Mouse (Mus musculus) liver, embryonic 15.5 days (tissue): ENCODE results near the gene Nkd1. TPM values are rescaled to one million over a fixed set of nuclear protein-coding genes. Genes with fewer than 3 reads are reported as not detected.

ENCODE experiments used
- ATAC-seq: fragments of 200-750 bp; cut with Nextera tagmentation; 2 replicates; pipeline ENCODE4 v1.8.0; 2017; ENCODE audit warnings: moderate number of reproducible peaks, mild to moderate bottlenecking, moderate library complexity; ENCODE audit not compliant: insufficient read depth
- H3K27ac ChIP-seq: fragments of 300-500 bp; sonication (generic); replicated peaks from 2 replicates; pipeline ENCODE4 v1.5.1; 2015; ENCODE audit warnings: mild to moderate bottlenecking, inconsistent platforms
- H3K27me3 ChIP-seq: fragments of 300-500 bp; sonication (generic); 2 replicates; pipeline ENCODE4 v1.6.1; 2015; ENCODE audit warnings: mild to moderate bottlenecking, inconsistent platforms
- H3K36me3 ChIP-seq: fragments of 300-500 bp; sonication (generic); replicated peaks from 2 replicates; pipeline ENCODE4 v1.6.1; 2015; ENCODE audit warnings: moderate library complexity, mild to moderate bottlenecking, inconsistent platforms
- H3K4me1 ChIP-seq: fragments of 300-500 bp; sonication (generic); replicated peaks from 2 replicates; pipeline ENCODE4 v1.6.1; 2015; ENCODE audit warnings: inconsistent platforms
- H3K4me2 ChIP-seq: fragments of 300-500 bp; sonication (generic); 2 replicates; pipeline ENCODE4 v1.6.1; 2015; ENCODE audit warnings: moderate library complexity, mild to moderate bottlenecking, inconsistent platforms
- H3K4me3 ChIP-seq: fragments of 300-500 bp; sonication (generic); replicated peaks from 2 replicates; pipeline ENCODE4 v1.5.1; 2015; ENCODE audit warnings: mild to moderate bottlenecking, inconsistent platforms
- H3K9ac ChIP-seq: fragments of 300-500 bp; sonication (generic); 2 replicates; pipeline ENCODE4 v1.6.1; 2015; ENCODE audit warnings: moderate library complexity, mild to moderate bottlenecking, inconsistent platforms
- H3K9me3 ChIP-seq: fragments of 300-500 bp; sonication (generic); replicated peaks from 2 replicates; pipeline ENCODE4 v1.6.1; 2016; ENCODE audit warnings: inconsistent platforms
- WGBS: fragments of 180-500 bp; shearing (Covaris S2); methylation state at CpG from one replicate; pipeline ENCODE4 v1.1.7; 2015; ENCODE audit warnings: mixed read lengths; ENCODE audit not compliant: insufficient replicate concordance; 5-methylcytosine and 5-hydroxymethylcytosine counted together
- polyA plus RNA-seq: library from polyadenylated mRNA; unstranded; fragments of >200 nt; fragmentation: Nextera tagmentation; extraction: Ambion mirVana; gene quantifications from 2 replicates; pipeline ENCODE4 v1.2.1, GENCODE M21; 2015

Gene Nkd1
- polyA plus RNA-seq, 1 experiment from 2014 or later, result 1.8 TPM

GRCm38 (mm10) chr8:88577666-88578065, 56.5 kb downstream of the Nkd1 start:
- no peak for ATAC-seq
- H3K4me3 ChIP-seq, result no peak overlapping the region
- no peak overlapping the region for H3K9ac ChIP-seq
- H3K36me3 ChIP-seq, result no peaks in the 10 kb centered on the region
- no peak overlapping the region for H3K27ac ChIP-seq
- H3K4me2 ChIP-seq, result no peak overlapping the region
- H3K9me3 ChIP-seq, result no peaks in the 10 kb centered on the region
- no peaks in the 10 kb centered on the region for H3K4me1 ChIP-seq
- 62% methylated on average over 5 of the region's 5 CpGs for WGBS
- H3K27me3 ChIP-seq, result no peaks in the 10 kb centered on the region

- WGBS, result 66% methylated on average over 14 of the region's 14 CpGs
- H3K9me3 ChIP-seq, result no peaks in the 10 kb centered on the region
- no peak overlapping the region for H3K27ac ChIP-seq
- no peak overlapping the region for H3K4me2 ChIP-seq
- H3K36me3 ChIP-seq, result no peaks in the 10 kb centered on the region
- H3K4me1 ChIP-seq, result no peaks in the 10 kb centered on the region
- H3K27me3 ChIP-seq, result no peaks in the 10 kb centered on the region
- no peak overlapping the region for H3K4me3 ChIP-seq
- no peak for ATAC-seq
- H3K9ac ChIP-seq, result no peak overlapping the region
Measured at GRCm38 (mm10) chr8:88578413-88579175, 57.4 kb downstream of the Nkd1 start.

- no peak for ATAC-seq
Measured at GRCm38 (mm10) chr8:88579246-88579645, 58.1 kb downstream of the Nkd1 start.

DNA sequence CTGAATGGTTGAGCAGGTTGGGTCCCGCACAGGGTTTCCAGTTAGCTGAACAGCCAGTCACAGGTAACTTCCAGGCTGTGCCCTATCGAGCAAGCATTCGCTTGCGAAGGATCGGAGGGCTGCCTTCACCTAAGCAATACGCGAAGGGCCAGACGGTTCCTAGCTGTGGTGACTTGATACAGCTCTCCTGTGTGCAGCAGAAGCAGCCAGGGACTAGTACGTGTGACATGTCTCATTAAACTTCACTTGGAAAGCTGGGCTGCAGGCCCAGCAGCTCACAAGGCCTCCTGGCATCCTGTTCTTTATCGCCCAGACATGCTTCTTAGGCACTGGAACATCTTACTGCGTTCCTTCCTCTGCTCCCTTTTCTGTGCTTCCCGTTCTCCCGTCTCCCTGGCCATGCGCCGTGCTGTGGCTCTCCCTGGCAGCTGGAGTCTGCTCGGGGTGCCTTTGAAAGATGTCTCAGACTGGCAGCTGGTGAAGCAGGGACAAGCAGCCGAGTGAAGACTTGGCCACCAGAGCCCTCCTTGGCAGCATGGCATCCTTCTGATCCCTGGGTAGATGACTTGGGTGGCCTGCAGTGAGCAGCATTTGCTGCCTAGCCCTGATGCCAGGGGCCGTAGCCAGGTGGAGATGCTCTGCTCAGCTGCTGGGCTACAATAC, 58.6 kb downstream of the Nkd1 start:
- Histone ChIP-seq H3K4me3 (no peak overlapping the region), H3K9ac (no peak overlapping the region), H3K9me3 (no peaks in the 10 kb centered on the region), H3K27ac (no peak overlapping the region), H3K27me3 (no peaks in the 10 kb centered on the region), H3K4me1 (no peaks in the 10 kb centered on the region), H3K36me3 (no peaks in the 10 kb centered on the region), H3K4me2 (no peak overlapping the region)
- WGBS, result 69% methylated on average over 18 of the region's 18 CpGs
- no peak for ATAC-seq

More at GRCm38 (mm10) chr8:88579246-88579645, 58.1 kb downstream of the Nkd1 start:
- H3K4me1 ChIP-seq, result no peaks in the 10 kb centered on the region
- no peak overlapping the region for H3K4me2 ChIP-seq
- H3K36me3 ChIP-seq, result no peaks in the 10 kb centered on the region
- WGBS, result 59% methylated on average over 7 of the region's 7 CpGs
- no peaks in the 10 kb centered on the region for H3K27me3 ChIP-seq
- H3K4me3 ChIP-seq, result no peak overlapping the region
- no peaks in the 10 kb centered on the region for H3K9me3 ChIP-seq
- H3K9ac ChIP-seq, result no peak overlapping the region
- H3K27ac ChIP-seq, result no peak overlapping the region

- H3K4me2 ChIP-seq, result no peak overlapping the region
- H3K9ac ChIP-seq, result no peak overlapping the region
- H3K36me3 ChIP-seq, result no peaks in the 10 kb centered on the region
- H3K27ac ChIP-seq, result no peak overlapping the region
- no peaks in the 10 kb centered on the region for H3K9me3 ChIP-seq
- ATAC-seq, result no peak
- no peak overlapping the region for H3K4me3 ChIP-seq
- H3K4me1 ChIP-seq, result no peaks in the 10 kb centered on the region
- 22% methylated on average over 7 of the region's 7 CpGs for WGBS
- no peaks in the 10 kb centered on the region for H3K27me3 ChIP-seq
Measured at GRCm38 (mm10) chr8:88580785-88581184, 59.6 kb downstream of the Nkd1 start.

DNA sequence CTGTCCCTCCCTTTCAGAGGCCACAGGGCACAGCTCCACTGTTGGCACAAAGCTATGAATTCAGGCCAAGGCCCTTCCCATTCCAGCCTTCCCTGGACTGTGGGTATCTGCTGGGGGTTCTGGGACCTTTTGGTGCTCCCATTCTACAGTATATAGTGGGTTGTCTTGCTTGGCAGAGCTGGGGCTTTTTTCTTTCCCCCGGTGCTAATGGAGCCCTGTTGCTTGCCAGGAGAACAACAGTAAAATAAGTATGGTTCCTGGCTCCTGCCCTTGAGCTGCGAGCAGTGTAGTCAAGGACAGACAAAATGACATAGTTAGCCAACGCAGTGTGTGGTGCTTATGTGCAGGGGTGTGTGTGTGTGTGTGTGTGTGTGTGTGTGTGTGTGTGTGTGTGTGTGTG, 62.7 kb downstream of the Nkd1 start:
- 66% methylated on average over 3 of the region's 3 CpGs for whole genome bisulfite sequencing
- no peak overlapping the region for H3K27ac ChIP-seq
- H3K36me3 ChIP-seq, result no peaks in the 10 kb centered on the region
- H3K9me3 ChIP-seq, result no peaks in the 10 kb centered on the region
- no peak overlapping the region for H3K4me3 ChIP-seq
- H3K4me2 ChIP-seq, result no peak overlapping the region
- H3K4me1 ChIP-seq, result no peaks in the 10 kb centered on the region
- H3K9ac ChIP-seq, result no peak overlapping the region
- no peaks in the 10 kb centered on the region for H3K27me3 ChIP-seq
- ATAC-seq, result no peak

DNA sequence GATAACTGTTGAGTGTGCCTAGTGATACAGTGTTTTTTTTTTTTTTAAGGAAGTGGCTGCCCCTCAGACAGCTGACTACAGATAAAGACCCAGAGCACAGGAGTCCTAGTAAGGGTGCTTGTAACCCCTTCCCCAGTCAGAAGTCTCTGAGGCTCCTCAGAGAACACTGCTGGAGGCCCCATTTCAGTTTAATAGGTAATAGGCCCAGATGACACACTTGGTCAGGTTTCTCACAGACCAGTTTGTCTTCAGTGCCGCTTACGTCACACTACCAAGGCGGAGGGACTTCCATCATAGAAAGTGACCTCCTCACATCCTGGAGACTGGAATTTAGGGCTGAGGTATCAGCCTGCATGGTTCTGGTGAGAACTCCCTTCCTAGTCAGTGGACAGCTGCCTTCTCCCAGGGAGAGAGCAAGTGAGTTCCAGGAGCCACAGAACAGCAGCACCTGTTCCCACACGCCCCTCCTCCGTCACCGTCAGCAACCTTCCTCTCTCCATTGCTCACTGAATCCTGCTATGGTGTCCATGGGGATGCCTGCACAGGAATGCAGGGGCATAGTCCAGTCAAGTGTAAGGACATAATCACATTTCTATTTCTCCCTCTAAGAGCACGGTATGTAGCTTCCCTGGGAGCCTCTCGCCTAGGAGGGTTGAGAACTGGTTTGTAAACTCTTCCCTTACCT, 67.2 kb downstream of the Nkd1 start:
- 76% methylated on average over 8 of the region's 8 CpGs for WGBS
- no peak for ATAC-seq
- H3K4me2 ChIP-seq, result no peak overlapping the region

GRCm38 (mm10) chr8:88590226-88590625, 69.1 kb downstream of the Nkd1 start:
- Histone ChIP-seq H3K27ac (no peak overlapping the region), H3K4me3 (no peak overlapping the region), H3K36me3 (no peaks in the 10 kb centered on the region), H3K9me3 (no peaks in the 10 kb centered on the region), H3K9ac (no peak overlapping the region), H3K27me3 (no peaks in the 10 kb centered on the region), H3K4me1 (no peaks in the 10 kb centered on the region), H3K4me2 (no peak overlapping the region)
- ATAC-seq, result no peak
- WGBS, result 48% methylated on average over 6 of the region's 6 CpGs

More for the DNA sequence above, 67.2 kb downstream of the Nkd1 start:
- no peaks in the 10 kb centered on the region for H3K9me3 ChIP-seq
- no peak overlapping the region for H3K9ac ChIP-seq
- H3K27ac ChIP-seq, result no peak overlapping the region
- no peaks in the 10 kb centered on the region for H3K27me3 ChIP-seq
- no peak overlapping the region for H3K4me3 ChIP-seq
- no peaks in the 10 kb centered on the region for H3K36me3 ChIP-seq
- H3K4me1 ChIP-seq, result no peaks in the 10 kb centered on the region

DNA sequence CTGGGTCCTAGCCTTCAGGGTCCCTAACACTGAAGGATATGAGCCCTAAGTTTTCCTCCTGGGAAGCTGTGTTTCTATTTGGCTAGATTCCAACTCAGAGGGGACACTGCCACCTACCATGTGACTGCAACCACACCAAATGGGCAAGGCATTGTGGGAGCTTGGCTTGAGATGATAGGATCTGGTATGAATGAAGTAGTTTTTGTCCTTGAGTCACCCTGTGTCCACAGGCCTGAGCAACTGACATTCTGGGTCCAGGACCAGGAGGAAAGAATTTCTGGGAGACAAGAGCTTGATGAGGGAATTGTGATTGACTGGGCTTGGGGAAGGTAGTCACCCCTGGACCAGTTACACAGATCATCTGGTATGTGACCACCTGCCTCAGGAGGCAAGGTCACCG, 72.8 kb downstream of the Nkd1 start:
- H3K4me3 ChIP-seq, result no peak overlapping the region
- no peak overlapping the region for H3K27ac ChIP-seq
- WGBS, result 88% methylated on average over 1 of the region's 1 CpGs
- H3K9me3 ChIP-seq, result no peaks in the 10 kb centered on the region
- no peaks in the 10 kb centered on the region for H3K4me1 ChIP-seq
- no peak overlapping the region for H3K9ac ChIP-seq
- no peaks in the 10 kb centered on the region for H3K27me3 ChIP-seq
- no peak for ATAC-seq
- no peaks in the 10 kb centered on the region for H3K36me3 ChIP-seq
- no peak overlapping the region for H3K4me2 ChIP-seq

DNA sequence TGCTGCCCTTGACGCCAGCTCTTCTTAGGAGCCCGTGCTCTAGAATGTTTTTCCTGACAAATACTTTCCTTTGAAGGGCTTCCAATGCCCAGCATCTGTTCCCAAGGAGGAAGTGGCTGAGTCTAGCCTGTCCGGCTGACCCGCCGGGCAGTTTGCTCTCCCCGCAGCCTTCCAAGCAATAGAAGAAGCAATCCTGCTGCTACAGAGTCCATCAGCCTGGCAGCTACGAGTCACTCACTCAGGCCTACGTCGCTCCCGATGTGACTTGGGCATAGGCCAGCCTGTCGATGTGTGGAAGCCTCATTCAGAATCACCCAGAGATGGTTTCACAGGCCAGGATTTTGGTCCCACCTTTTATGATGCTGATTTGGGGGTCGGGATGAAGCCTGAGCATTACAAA, 74.9 kb downstream of the Nkd1 start:
- no peak overlapping the region for H3K27ac ChIP-seq
- H3K4me1 ChIP-seq, result no peaks in the 10 kb centered on the region
- H3K36me3 ChIP-seq, result no peaks in the 10 kb centered on the region
- H3K4me3 ChIP-seq, result no peak overlapping the region
- WGBS, result 69% methylated on average over 12 of the region's 12 CpGs
- no peaks in the 10 kb centered on the region for H3K9me3 ChIP-seq
- no peak overlapping the region for H3K4me2 ChIP-seq
- no peak for ATAC-seq
- no peak overlapping the region for H3K9ac ChIP-seq
- no peaks in the 10 kb centered on the region for H3K27me3 ChIP-seq

DNA sequence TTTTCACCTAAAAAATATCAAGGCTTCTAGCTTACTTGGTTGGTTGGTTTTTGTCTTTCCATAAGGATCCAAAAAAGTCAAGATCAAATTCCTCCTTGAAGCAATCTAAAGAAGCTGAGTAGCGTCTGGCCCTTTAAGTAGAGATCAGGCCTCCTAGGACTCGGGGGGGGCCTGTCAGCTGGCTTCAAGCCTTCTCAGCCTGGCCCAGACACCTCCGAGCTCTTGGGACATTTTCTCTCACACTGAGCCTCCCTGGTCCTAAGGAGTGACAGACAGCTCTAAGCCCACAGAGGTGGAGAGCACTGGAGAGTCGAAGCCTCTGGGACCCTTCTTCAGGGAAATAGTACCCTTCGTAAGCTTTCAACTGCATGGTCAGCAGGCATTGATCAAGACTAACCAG, 77.4 kb downstream of the Nkd1 start:
- WGBS, result 58% methylated on average over 5 of the region's 5 CpGs
- Histone ChIP-seq H3K27me3 (no peaks in the 10 kb centered on the region), H3K27ac (no peak overlapping the region)

More for the DNA sequence above, 77.4 kb downstream of the Nkd1 start:
- no peak overlapping the region for H3K4me2 ChIP-seq
- H3K4me1 ChIP-seq, result no peaks in the 10 kb centered on the region
- no peaks in the 10 kb centered on the region for H3K9me3 ChIP-seq
- no peak overlapping the region for H3K4me3 ChIP-seq
- no peak for ATAC-seq
- no peak overlapping the region for H3K9ac ChIP-seq
- no peaks in the 10 kb centered on the region for H3K36me3 ChIP-seq
